ENCODE assay signal across 9 mouse cellular contexts in the genomic region with DNA sequence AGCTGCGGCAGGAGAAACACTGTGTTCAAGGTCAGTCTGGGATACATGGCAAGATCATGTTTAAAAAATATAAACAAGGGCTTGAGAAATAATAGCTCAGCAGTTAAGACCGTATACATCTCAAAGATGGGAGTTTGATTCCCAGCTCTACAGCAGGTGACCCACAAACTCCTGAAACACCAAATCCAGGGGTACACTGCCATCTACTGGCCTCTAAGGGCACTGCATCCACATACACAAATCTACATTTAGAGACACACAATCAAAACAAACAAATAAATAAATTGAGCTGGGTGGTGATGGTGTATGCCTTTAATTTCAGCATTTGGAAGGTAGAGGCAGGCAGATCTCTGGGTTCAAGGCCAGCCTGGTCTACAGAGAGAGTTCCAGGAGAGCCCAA. TPM values are rescaled to one million over a fixed set of nuclear protein-coding genes. Genes with fewer than 3 reads are reported as not detected.
A peak's percentile ranks its signal among the peaks of the same experiment; 100 is the strongest.
DNase-seq lines count a peak whose midpoint lies in the region; TF ChIP-seq lines count a peak whose summit lies in the region.
"Had no signal": no experiment of that assay in that cellular context is flagged by ENCODE, and none has a peak within 500 bp of the region (broad histone marks: within the 10 kb centered on the region; RNA-seq: fewer than 3 reads in every experiment).

No protein-coding gene starts in this region.

- DNase-seq in adrenal gland, postnatal 14 days, result peak; percentile 28
- DNase-seq in adrenal gland, postnatal 25 days, result no peak
- no peak for DNase-seq in left cerebral cortex, adult 2 months (ENCODE audit: extremely low spot score in 1 of 2, low spot score in 2 of 2)
- no peak for DNase-seq in left cerebral cortex, postnatal 14 days (ENCODE audit: low spot score in 2 of 2)
- DNase-seq in induced T-regulatory cell, adult 2 months (ENCODE audit: low read depth), result peak; percentile 80
- peak; percentile 60 for DNase-seq in thymus, adult 2 months
- DNase-seq in yolk sac, embryonic 10.5 days (ENCODE audit: low spot score), result no peak
- DNase-seq in limb, embryonic 10.5 days (ENCODE audit: low spot score), result no peak

- no peak for TF ChIP-seq POLR2A in thymus, adult 2 months (IDR thresholded peaks at IDR 0.05; ENCODE audit: control insufficient read depth, extremely low read depth, insufficient read depth, low read length, poor library complexity)

- H3K4me1 ChIP-seq in thymus, adult 2 months (replicated peaks; ENCODE audit: control insufficient read depth, insufficient read depth, low read length), result no peaks in the 10 kb centered on the region
- no peaks in the 10 kb centered on the region for H3K4me1 ChIP-seq in limb, embryonic 10.5 days
- H3K4me1 ChIP-seq: liver, embryonic 15.5 days had no signal

- H3K27me3 ChIP-seq in thymus, adult 2 months (ENCODE audit: control insufficient read depth, insufficient read depth, low read length), result no peaks in the 10 kb centered on the region
- H3K27me3 ChIP-seq in limb, embryonic 10.5 days (ENCODE audit: low read depth, poor library complexity, severe bottlenecking), result no peaks in the 10 kb centered on the region
- H3K27me3 ChIP-seq: liver, embryonic 15.5 days had no signal

- intact Hi-C loops in left cerebral cortex, adult 2 months (cut with DNase I), result no loop called here
- intact Hi-C loops in left cerebral cortex, postnatal 14 days (cut with DNase I), result no loop called here

- 87% methylated on average over 2 of the region's 2 CpGs for WGBS in thymus, adult 2 months
- 89% methylated on average over 2 of the region's 2 CpGs for WGBS in limb, embryonic 10.5 days

- no peak overlapping the region for H3K27ac ChIP-seq in left cerebral cortex, adult 2 months
- H3K27ac ChIP-seq in thymus, adult 2 months (ENCODE audit: control insufficient read depth, insufficient read depth, low read length), result no peak overlapping the region
- no peak overlapping the region for H3K27ac ChIP-seq in limb, embryonic 10.5 days
- H3K27ac ChIP-seq: liver, embryonic 15.5 days had no signal

- no peak overlapping the region for H3K4me3 ChIP-seq in left cerebral cortex, adult 2 months
- no peak overlapping the region for H3K4me3 ChIP-seq in thymus, adult 2 months (ENCODE audit: control insufficient read depth, insufficient read depth, low read length)
- H3K4me3 ChIP-seq in limb, embryonic 10.5 days, result no peak overlapping the region
- H3K4me3 ChIP-seq: liver, embryonic 15.5 days had no signal

- peak; percentile 53 for TF ChIP-seq CTCF in left cerebral cortex, adult 2 months (IDR thresholded peaks at IDR 0.05)
- TF ChIP-seq CTCF in thymus, adult 2 months (IDR thresholded peaks at IDR 0.05; ENCODE audit: borderline replicate concordance, control insufficient read depth, extremely low read depth, insufficient read depth, low read length, poor library complexity), result no peak

- no peaks in the 10 kb centered on the region for H3K36me3 ChIP-seq in thymus, adult 2 months (ENCODE audit: control insufficient read depth, insufficient read depth, low read length)
- H3K36me3 ChIP-seq in limb, embryonic 10.5 days, result no peaks in the 10 kb centered on the region
- H3K36me3 ChIP-seq: liver, embryonic 15.5 days had no signal

- no peaks in the 10 kb centered on the region for H3K9me3 ChIP-seq in limb, embryonic 10.5 days (replicated peaks)
- H3K9me3 ChIP-seq: liver, embryonic 15.5 days had no signal

RNA-seq across cellular contexts. Expression of gene Zranb1, which starts 32.7 kb away (rescaled TPM):
- total RNA-seq in adrenal gland, postnatal 14 days (2021), result 30.4 and 33.9 TPM in 2 replicates
- 33.3 and 38.6 TPM in 2 replicates for total RNA-seq in adrenal gland, postnatal 25 days (2021)
- total RNA-seq in left cerebral cortex, adult 2 months (2021), result 10 to 100 TPM; 43.3 to 47.2 TPM
- total RNA-seq in left cerebral cortex, postnatal 14 days (2021), result 10 to 100 TPM; 34.7 to 34.9 TPM
- polyA plus RNA-seq in thymus, adult 2 months (2012; rRNA removed), result 8.5 TPM in 2 replicates
- polyA plus RNA-seq in limb, embryonic 10.5 days (2016; fragmentation: Nextera tagmentation; extraction: Ambion mirVana), result 11.0 and 11.8 TPM in 2 replicates

RNA-seq across cellular contexts. Expression of gene Abraxas2, which starts 39.2 kb away (rescaled TPM):
- 33.6 and 35.8 TPM in 2 replicates for total RNA-seq in adrenal gland, postnatal 14 days (2021)
- total RNA-seq in adrenal gland, postnatal 25 days (2021), result 35.4 and 39.5 TPM in 2 replicates
- total RNA-seq in left cerebral cortex, adult 2 months (2021), result 10 to 100 TPM; 26.6 to 27.6 TPM
- 10 to 100 TPM; 24.9 to 28.2 TPM for total RNA-seq in left cerebral cortex, postnatal 14 days (2021)
- 12.7 and 12.8 TPM in 2 replicates for polyA plus RNA-seq in thymus, adult 2 months (2012; rRNA removed)
- 34.8 and 36.5 TPM in 2 replicates for polyA plus RNA-seq in limb, embryonic 10.5 days (2016; fragmentation: Nextera tagmentation; extraction: Ambion mirVana)

RNA-seq across cellular contexts. Expression of gene Eef1akmt2, which starts 45.8 kb away (rescaled TPM):
- 26.3 and 30.4 TPM in 2 replicates for total RNA-seq in adrenal gland, postnatal 14 days (2021)
- total RNA-seq in adrenal gland, postnatal 25 days (2021), result 30.5 and 36.6 TPM in 2 replicates
- total RNA-seq in left cerebral cortex, adult 2 months (2021), result 10 to 100 TPM; 33.2 to 33.8 TPM
- total RNA-seq in left cerebral cortex, postnatal 14 days (2021), result 10 to 100 TPM; 29.3 to 31.2 TPM
- 7.0 and 8.7 TPM in 2 replicates for polyA plus RNA-seq in thymus, adult 2 months (2012; rRNA removed)
- polyA plus RNA-seq in limb, embryonic 10.5 days (2016; fragmentation: Nextera tagmentation; extraction: Ambion mirVana), result 74.0 and 74.6 TPM in 2 replicates

Comparison
In these comparisons a context has a peak if more than half of its experiments do, and no peak if none do; other contexts are left out.
1. DNase-seq: peak in adrenal gland, postnatal 14 days (single experiment), induced T-regulatory cell, adult 2 months (single experiment) and thymus, adult 2 months (single experiment); none in adrenal gland, postnatal 25 days (single experiment), left cerebral cortex, adult 2 months (0 of 2), left cerebral cortex, postnatal 14 days (0 of 2), yolk sac, embryonic 10.5 days (single experiment) and limb, embryonic 10.5 days (single experiment).